Mouse (Mus musculus): ENCODE measurements around the gene Dpf3.
A peak's percentile ranks its signal among the peaks of the same experiment; 100 is the strongest.

Dpf3 gene

DNA sequence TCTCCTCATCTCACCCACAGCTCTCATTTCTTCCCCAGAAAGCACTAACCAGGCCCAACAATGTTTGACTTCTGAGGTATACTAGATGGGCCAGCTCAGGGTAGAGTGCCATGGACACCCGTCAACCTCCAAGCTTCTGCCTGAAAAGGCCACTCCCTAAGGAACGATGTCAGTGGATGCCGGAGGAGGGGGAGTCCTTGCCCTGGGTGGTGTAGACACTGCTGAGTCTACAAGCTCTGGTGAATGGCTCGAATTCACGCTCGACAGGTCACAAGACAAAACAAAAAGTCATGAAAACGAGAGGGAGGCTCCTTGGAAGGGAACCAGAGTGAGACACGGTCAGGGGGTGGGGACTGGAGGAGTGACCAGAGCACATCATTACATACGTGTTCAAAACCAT lies 17.4 kb downstream of the Dpf3 start:
- no peak for DNase-seq (ENCODE audit: low spot score in 2 of 2)

DNA sequence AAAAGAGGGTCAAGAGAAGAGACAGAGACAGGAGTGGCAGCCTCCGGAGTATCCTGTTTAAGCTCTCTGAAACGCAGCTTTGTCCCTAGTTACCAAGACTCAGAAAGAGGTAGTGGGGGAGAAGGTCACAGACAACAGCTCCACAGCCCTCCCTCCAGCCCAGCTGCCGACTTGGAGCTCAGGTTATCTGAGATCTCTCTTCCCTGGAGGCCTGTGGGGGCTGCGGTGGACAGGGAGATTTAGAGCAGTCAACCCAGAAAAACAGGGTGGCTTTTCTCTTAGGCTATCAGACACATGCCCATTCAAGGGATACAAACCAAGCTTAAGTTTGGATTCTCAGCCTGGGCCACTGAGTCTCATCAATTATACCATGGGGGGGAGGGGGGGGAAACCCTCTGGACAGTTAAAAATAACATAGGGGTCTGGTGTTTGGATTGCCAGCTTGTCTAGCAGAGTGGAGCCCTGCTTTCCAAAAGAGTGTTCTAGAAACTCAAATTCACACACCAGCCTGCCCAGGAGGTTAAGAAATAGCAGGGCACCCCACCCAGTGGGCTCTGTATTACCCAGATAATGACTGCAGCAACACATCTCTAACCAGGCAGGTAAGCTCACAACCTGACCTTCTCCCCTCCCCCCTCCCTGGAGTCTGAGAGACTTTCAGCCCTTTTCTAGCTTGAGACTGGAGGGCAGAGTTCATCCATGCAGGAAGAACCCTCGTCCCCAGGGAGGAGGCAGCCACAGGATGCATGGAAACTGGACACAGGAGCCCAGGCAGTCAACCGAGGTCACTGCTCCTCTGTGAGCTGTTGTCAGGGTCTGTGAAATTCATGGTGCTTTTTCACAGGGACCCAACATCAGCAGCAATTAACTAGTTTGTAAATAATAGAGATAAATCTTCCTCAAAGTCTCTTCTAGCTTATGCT lies 20.7 kb downstream of the Dpf3 start:
- no peak for DNase-seq (ENCODE audit: low spot score in 2 of 2)

DNA sequence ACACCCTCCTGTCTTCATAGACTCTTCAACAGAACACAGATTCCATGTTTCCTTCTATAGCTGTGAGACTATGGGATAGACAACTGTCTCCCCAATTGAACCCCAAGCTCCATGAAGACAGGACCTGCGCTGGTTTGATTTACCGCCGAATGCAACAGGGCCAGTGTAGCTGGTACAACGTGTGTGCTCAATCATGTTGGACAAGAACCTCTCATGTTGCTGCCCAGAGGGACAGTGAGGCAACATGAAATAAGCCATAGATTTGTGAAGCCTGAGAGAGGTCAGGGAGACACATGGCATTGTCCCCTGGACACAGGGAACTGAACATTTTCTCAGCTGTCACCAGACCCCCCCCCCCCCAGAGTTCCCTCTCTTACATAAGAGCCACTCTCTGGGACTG lies 21.5 kb downstream of the Dpf3 start:
- no peak for DNase-seq (ENCODE audit: low spot score in 2 of 2)

DNA sequence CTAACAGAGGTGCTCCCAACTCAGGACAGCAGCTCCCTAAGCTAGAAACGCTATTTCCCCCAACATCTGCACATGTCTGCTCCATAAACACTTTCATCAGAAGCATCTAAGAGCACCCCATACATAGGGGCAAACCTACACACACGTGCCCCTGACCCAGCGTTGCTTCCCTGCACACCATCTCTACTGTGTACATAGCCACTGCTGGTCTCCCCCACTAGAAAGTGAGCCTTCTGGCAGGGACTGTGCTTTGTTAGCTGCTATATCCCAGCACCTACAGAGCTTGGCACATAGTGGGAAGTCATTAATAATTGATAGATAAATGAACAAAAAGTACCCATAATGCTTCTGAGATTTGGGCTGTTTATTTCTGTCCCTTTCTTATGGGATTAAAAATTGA lies 27.2 kb downstream of the Dpf3 start:
- DNase-seq (ENCODE audit: low spot score in 2 of 2): no peak

DNA sequence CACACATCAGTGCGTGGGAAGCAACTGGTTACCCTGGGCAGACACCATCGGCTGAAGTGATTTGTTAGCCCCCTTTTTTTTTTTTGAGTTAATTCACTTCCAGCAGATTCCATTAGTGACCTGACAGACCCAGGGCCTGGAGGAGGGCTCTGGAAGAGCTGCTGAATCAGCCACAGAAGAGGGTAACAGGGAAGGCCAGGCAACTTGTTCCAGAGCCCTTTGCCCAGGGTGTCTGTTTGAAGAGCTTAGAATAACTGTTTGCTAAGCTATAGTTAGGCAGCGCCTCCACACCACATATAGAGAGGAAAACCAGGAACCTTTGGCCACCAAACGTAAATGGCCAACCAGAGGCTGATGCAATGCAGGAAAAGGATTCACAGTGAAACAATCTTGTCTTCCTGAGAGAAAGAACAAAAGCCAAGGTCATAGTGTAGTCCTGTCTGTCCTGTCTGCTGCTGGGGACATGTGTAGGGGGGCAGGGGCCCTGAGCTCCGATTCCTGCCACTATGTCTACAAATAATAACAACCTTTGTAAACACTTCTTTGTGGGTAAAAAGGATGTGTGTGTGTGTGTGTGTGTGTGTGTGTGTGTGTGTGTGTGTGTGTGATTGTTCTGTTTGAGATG lies 32.7 kb downstream of the Dpf3 start:
- DNase-seq (ENCODE audit: low spot score in 2 of 2): no peak

DNA sequence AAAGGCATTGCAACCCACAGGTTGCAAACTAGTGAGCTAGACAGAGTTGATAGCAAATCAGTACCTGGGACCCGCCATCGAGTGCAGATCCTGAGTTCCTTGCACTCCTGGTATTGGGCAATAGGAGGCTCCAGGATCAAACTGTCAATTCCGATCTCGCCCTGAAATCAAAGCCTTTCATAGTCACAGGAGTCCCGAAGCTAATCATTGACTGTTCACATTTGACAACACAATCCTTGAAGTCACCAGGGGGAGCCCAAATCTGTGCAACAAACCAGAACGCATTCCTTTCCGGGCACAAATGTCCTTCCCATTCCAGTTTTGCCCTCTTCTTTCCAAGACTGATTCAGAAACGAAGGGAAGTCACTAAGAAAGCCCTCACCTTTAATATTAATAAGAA lies 35.7 kb downstream of the Dpf3 start:
- DNase-seq (ENCODE audit: low spot score in 2 of 2): no peak

DNA sequence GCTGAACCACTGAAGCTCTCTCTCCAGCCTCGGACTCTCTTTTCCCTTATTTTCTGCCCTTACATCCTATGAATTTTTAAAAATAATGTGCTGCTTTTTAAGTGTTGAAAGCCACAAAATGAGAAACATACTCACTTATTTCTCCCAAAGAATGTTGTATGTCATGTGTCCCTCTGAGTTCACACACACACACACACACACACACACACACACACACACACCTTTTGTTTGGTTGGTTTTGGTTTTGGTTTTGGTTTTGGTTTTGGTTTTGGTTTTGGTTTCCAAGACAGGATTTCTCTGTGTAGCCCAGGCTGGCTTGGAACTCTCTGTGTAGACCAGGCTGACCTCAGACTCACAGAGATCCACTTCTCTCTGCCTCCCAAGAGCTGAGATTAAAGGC lies 37.0 kb downstream of the Dpf3 start:
- DNase-seq (ENCODE audit: low spot score in 2 of 2): no peak

DNA sequence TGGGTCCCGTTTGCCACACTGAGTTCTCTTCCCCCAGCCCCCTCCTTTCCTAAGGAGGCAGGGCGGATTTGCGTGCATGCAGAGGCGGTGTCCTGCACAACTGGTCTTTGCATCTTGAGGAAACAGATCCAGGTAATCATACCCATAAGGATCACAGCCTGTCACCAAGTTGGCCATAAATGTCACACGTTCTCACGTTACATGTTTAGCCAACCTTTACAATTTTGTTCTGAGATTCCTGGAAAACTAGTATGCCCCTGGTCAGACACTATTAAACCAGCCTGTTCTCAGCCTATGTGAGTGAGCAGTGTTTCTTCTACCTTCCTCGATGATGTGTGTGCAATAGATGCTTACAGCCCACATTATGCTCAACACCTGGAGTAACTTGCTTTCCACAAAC lies 38.3 kb downstream of the Dpf3 start:
- DNase-seq (ENCODE audit: low spot score in 2 of 2): no peak

DNA sequence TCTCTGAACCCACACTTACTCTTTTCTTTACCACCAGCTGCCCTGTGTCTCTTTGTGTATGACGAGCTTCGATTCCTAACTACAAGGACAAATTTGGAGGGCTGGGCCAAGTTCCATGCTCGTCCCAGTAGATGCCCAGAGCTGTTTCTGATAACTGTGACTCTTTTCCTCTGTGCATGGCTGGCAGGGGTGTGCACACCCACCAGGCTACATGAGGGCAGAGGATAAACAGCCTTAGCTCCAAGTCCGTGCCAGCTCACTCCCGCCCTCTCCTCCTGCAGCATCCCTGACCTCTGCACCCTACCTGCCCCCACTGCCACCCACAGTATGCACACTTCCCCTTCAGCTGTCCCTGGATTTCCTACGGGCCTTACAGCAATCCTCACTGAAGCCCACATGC lies 41.9 kb downstream of the Dpf3 start:
- no peak for DNase-seq (ENCODE audit: low spot score in 2 of 2)

DNA sequence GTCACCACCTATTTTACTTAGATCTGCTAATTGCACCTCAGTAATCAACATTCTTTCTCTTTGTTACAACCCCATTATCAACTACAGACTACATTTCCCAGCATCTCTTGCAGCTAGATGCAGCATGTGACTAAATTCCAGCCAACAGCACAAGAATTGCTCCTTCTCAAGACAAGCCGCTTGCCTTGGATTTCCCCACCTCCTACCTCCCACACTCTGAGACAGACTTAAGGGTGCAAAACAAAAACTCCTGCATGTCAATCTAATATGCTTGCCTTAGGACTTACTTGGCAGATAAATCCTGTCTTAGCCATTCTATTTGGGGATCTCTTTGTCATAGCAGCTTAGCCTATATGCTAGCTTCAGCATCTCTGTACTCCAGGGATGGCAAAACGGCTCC lies 43.1 kb downstream of the Dpf3 start:
- peak in 1 of 2 experiments; percentile 14 for DNase-seq (ENCODE audit: low spot score in 2 of 2)

DNA sequence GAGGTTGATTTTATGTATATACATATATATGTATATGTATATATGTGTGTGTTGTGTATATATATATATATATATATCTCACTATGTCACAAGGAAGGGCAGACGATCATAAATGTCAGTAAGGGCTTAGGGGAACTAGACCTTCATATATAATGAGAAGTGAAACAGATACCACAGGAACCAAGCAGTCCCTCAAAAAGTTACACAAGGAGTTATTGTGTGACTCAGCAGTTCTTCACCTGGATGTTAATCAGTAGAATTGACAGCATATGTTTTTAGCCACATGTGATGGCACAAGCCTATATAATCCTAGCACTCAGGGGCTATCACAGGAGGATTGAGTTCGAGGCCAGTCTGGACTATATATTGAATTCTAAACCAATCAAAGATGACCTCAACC lies 49.5 kb downstream of the Dpf3 start:
- DNase-seq (ENCODE audit: low spot score in 2 of 2): no peak

DNA sequence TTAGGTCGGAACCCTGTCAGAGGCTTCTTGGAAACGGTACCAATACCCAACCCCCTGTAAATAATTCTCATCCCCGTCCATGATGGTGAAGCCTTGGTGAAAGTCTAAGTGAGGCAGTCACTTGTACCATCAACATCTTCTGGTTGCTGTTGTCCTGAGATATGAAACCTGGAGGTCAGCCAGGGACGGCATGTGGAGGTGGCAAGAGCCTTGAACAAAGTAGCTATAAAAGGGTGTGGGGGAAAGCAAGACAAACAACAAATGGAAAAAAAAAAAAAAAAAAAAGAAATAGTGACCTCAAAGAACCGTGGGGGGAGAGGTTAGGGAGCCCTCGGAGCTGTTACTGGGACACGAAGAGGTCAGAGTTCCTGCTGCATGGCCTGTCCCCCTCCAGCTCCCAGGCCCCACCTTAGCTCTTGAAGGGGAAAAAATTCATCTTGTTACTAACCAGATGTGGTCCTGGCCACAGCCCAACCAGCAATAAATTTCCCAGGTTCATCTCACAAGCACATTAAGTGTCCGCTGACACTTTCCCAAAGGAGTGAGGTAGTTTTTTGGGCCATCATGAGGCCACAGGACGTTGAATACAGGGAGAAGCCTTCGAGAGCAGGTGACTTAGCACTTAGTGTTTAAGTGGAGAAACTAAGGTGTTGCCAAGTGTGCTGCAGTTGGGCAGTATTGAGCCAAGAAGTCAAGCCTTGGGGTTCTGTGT lies 53.4 kb downstream of the Dpf3 start:
- DNase-seq (ENCODE audit: low spot score in 2 of 2): no peak

DNA sequence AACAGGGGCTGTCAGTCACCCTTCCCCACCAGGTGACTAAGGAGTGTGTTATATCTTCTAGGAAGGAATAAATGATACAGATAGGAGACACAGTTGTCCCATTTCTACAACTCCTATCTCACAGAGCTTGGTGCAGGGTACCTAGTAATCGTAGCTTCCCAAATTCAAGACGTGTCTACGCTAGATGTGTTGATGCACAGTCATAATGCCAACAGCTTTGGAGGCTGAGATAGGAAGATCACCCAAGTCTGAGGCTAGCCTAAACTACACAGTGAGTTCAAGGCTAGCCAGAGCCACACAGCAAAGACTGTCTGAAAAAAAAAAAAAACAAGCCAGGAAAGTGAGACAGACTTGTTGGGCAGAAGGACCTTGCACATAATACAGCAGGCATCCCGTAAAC lies 54.1 kb downstream of the Dpf3 start:
- DNase-seq (ENCODE audit: low spot score in 2 of 2): no peak

DNA sequence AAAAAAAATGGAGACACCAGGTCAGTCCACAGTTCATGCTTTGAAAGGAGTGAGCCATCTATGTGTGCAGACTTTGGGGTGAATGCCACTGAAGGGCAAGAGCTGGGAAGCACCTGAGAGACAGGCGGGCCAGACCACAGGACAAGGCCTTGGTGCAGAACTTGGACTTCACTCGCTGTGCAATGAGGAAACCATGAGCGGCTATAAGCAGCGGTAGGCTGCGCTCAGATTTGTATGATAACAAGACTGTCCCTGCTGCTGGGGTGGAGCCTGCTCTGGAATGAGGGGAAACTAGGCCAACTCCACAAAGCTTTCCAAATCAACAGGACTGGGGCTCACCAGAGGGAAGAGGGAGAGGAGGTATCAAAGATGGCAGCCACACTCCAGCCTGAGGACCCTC lies 57.3 kb downstream of the Dpf3 start:
- DNase-seq (ENCODE audit: low spot score in 2 of 2): no peak

DNA sequence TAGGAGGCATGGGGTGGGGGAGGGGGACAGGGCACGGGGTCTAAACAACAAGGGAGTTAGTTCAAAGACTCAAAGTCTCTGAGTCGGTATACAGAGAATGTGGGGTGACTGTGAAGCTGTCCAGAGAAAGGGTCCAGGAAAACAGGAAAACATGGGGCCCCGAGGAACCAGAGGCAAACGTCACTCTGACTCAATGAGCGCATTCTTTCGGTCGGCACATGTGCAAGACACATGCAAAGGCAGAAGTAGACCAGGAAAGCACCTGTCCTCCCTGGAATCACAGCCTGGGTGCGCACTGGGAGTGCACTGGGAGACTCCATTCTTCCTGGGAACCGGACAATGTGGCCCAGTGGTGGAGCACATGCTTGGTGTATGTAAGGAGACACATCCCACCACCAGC lies 59.5 kb downstream of the Dpf3 start:
- no peak for DNase-seq (ENCODE audit: low spot score in 2 of 2)

DNA sequence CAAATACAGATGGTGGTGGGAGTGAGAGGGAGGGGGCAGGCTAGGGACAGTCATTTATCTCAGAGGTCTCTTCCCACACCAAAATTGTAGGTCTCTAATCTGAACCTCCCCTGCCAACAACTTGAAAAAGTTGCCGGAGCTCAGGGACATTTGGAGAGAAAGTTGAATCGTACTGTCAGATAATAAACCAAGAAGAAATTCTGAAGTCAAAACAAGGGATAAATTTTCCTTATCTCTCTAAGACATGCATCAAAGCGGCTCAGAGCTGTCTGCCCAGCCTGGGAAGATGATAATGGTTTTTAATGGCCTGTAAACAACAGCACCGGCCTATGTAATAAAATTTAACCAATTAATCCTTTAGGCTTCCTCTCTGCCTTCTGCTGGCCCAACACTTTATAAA lies 59.9 kb downstream of the Dpf3 start:
- DNase-seq (ENCODE audit: low spot score in 2 of 2): no peak

DNA sequence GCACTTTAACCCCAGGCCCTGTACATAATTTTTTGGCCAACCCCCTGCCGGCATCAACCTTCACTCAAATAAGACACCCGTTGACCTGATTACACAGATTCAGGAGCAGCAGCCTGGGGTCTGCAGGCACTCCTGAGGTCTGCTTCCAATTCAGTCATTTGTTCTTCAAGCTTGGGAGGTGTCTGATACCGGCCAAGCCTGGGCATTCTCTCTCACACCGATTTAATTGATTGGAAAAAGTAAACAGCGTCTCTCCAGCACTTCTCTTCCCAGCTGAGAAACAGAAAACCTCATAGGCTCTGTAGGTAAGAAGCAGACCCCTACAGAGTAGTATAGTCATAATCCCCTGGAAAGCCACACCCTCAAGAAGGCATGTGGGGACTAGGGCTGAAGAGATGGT lies 61.2 kb downstream of the Dpf3 start:
- no peak for DNase-seq (ENCODE audit: low spot score in 2 of 2)

DNA sequence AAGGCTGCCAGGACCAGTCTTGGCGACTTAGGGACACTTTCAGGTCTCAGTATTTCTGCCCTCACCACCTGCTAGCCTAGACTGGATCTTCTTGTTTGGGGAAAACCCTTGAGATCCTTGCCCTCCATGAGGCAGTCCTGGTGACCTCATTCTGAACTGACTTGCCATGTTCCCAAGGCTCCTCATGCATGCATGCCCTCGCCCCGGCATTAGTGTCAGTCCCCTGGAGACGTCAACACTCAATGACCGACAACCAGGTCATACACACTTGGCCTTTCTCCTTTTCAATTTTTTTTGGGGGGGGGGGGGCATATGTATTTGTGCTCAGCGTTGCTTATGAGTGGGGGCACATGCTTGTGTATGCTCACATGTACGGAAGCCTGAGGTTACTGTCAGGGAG lies 61.8 kb downstream of the Dpf3 start:
- DNase-seq (ENCODE audit: low spot score in 2 of 2): no peak

DNA sequence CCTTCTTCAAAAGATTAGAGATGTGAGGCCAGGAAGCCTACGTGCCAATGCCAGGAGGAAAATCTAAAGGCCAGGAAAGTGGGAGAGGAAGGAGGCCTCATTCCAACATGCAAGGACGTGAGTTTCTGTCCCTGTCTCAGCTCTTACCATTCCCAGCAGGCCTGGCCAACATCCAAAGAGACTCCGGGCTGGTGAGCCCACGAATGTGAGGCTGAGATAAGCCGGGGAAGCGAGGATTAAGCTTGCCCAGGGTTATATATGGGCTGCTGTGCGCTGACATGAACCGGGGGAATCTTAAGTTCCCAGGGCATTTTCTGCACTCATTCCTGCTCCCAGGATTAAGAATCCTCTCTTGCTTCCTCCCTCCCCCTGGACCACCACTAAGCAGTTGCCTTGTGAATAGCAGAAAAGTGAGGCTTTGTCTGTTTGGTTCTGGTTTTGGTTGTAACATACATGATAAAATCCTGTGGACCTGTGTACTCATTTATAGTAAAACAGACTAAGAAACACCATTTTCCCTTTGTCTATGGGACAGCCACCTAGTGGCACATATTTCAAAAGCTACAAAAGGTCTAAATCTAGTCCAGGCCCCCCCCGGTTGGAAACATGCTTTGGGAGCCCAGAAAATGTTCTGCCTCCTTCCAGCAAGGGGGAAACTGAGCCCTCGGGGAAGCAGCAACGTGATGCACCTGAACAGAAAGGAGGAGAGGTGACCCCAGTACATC lies 62.6 kb downstream of the Dpf3 start:
- no peak for DNase-seq (ENCODE audit: low spot score in 2 of 2)

DNA sequence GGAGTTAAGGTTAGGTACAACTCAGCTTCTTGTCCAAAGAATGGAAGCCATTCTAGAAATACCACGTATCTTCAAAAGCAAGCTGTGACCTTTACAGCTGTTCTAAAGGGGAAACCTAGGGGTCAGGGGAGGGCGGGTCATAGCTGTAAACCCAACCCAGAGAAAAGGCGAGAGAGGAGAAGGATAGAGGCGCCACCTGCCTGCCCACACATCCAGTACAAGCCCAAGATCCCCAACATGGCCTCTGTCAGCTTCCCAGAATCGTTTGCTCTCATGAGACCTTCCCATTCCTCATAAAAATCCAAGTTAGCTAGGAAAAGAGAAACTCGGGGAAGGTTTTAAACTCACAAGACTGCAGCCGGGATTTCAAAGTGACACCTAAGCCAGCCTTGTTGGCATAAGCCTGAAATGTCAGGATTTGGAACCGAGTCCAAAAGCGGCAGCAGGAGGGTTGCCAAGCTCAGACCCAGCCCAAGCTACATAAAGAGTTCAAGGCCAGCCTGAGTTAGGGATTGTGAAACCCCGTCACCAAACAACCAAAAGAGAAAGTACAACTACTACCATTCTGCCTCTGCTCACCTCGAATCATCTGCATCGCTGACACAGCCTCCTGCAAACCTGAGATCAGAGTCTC lies 63.3 kb downstream of the Dpf3 start:
- no peak for DNase-seq (ENCODE audit: low spot score in 2 of 2)

DNA sequence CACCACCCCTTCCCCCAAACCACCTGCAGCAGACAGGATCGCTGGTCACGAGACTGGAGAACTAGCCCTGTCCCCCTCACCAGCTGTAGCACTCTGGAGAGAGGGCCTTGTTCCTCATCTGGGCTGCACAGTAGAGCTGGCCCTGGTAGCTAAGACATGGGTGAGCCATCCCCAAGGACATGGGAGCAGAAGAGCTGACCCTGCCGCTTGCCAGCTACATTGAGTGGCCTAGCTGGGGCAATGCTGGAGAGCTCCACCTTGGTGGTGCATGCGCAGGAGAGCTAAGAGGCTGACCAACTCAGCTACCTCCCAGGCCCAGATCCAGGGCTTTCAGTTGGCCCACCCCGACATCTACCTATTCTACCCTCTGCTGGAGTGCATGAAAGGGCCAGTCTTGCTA lies 67.2 kb downstream of the Dpf3 start:
- no peak for DNase-seq (ENCODE audit: low spot score in 2 of 2)

DNA sequence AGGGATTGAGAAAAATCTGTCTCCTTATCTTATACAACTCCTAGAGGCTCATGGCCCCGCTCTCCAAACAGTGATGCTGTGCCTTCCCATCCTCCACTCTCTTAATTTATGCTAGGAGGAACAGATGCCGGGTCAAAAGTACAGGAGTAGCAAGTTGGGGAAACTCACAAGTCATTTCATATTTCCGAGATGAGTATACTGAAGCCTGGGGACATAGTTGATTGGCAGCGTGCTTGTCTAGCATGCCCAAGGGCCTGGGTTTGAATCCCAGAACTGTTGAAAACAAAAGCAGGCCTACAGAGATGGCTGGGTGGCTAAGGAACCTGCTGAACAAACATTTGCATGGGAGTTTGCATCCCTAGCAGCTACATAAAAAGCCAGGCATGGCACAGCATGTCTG lies 72.3 kb downstream of the Dpf3 start:
- DNase-seq (ENCODE audit: low spot score in 2 of 2): no peak
